Mouse (Mus musculus): Measurements from ENCODE around the gene Slc26a8.

- TF ChIP-seq ZC3H11A (IDR thresholded peaks at IDR 0.05; ENCODE audit: borderline replicate concordance, low read depth, low read length) (no peak), ZNF384 (IDR thresholded peaks at IDR 0.05; ENCODE audit: low read depth, low read length) (no peak)
These were observed 6.6 kb upstream of the Slc26a8 start for GRCm38 (mm10) chr17:28696641-28697040.

All from ES-E14 (cell line).